Mouse (Mus musculus) stomach, postnatal 0 days (tissue): ENCODE data around the gene Gm30083.

Experiments
- CTCF ChIP-seq: IDR thresholded peaks from 2 replicates; pipeline ENCODE4 v1.5.1; 2016; ENCODE audit warnings: antibody characterized with exemption, low read depth, mild to moderate bottlenecking, moderate library complexity
- EP300 ChIP-seq: optimal IDR thresholded peaks from 2 replicates; pipeline ENCODE3; 2016; ENCODE audit warnings: antibody characterized with exemption

DNA sequence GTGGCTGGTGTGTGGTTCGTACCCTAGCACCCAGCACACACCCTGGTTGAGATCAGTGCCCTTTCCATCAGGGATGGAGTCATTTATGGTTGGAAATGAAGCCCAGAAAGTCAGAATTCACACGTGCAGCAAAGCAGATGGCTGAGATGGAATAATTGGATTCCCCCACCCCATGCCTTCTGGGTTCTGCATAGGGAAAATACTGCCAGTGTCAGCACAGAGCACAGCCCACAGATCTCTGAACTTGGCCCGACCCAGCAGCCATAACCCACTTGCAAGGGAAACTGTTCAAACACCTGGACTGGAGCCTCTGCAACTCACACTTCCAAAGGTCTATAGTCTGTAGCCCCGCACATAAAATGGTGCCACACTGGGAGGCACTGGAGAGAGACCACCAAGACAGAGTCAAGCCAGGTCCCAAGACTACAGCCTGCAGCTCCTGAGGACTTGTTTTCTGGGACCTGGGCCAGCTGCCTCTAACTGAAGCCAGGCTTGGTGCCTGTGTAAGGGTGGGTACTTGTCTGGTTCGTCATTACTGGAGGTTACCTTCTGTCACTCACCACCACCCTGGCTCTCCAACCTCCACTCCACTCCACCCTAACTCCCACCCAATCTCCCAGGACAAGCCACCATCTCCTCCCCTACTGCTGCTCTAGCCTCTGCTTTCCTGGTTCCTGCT is 35.3 kb upstream of the Gm30083 start:
- TF ChIP-seq CTCF (no peak), EP300 (no peak)
